Mouse (Mus musculus) ovary, postnatal 14 days (tissue): ENCODE results near the gene Hist1h2bg.
"Not testable (repeated sequence)": the region's sequence is repeated elsewhere in the genome, so short reads cannot be mapped to it uniquely, and the experiment has no call there.

Source experiments
- DNase-seq: peaks from one replicate; pipeline ENCODE4 v3.0.0; 2022; ENCODE audit warnings: low spot score

Gene Hist1h2bg

DNA sequence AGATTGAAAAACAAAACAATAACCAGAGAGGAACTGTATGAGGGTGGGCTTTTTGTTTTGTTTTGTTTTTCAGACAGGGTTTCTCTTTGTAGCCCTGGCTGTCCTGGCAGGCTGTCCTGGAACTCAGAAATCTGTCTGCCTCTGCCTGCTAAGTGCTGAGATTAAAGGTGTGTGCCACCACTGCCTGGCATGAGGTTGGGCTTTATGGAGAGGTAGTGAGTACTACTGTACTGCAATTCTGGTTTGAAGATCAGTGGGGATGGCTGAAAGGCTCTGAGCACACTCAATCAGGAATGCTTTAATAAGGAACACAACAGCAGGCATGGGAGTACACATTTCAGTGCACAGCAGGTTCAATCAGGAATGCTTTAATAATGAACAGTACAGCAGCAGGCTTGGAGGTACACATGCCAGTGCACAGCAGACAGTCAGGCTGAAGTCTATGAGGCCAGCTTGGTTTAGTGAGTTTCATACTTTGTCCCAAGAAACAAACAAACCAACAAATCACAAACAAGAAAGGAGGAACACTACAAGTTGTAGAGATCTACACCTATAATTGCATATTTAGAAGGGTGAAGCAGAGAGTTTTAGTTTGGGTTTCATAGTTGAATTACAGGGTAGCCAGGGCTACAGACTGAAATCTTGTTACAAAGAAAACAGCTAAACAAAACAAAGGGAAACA lies 12.3 kb downstream of the Hist1h2bg start:
- DNase-seq = no peak

DNA sequence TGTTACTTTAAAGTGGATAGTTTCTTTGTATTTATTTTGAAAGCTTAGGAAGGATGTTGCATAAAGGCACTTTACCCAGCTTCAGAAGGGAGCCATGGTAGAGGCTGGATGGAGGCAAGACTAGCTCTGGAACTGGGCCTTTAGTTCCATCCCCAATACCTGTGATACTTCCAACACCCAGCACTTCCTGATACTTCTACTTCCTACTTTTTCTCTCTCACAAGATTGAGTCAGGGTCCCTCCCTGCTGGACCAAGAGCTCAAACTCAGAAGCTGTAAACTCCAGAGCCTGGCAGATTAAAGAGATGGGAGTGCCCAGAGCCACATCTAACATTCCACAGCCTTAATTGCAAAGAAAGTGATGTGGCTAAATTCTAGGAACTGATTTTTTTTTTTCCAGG lies 13.1 kb downstream of the Hist1h2bg start:
- no peak for DNase-seq

DNA sequence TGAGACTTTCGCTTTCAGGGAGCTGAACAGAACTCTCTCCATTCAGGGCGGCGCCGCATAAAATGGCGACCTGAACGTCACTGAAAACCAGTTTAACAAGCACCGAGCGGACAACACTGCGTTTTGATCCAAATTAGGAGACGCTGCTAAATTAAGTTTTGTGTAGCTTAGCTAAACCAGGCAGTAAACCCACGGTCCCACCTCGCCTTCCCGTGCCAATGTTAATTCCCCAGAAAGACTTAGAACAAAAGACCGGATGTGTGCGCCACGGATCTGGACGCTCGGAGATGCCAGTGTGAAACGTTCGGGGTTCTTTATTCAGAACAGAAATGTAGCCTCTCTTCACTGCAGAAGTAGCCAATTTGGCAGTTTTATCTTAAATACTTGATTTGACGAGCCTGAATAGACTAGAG lies 13.8 kb downstream of the Hist1h2bg start:
- DNase-seq = peak; percentile 58

DNA sequence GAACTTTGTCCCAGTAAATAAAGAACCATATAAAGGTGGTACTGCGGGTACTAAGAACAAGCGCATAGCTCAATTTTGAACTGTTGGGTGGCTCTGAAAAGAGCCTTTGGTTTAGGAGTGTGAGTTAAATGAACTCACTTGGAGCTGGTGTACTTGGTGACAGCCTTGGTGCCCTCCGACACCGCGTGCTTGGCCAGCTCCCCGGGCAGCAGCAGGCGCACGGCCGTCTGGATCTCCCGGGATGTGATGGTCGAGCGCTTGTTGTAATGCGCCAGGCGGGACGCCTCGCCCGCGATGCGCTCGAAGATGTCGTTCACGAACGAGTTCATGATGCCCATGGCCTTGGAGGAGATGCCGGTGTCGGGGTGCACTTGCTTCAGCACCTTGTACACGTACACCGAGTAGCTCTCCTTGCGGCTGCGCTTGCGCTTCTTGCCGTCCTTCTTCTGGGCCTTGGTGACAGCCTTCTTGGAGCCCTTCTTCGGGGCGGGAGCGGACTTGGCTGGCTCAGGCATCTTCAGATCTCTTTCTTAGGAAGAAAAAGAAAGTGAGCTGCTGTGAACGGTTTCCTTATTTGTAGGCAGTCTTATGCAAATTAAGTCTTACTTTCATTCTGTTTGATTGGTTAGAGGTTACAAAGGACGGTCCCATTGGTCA lies 14.4 kb downstream of the Hist1h2bg start:
- DNase-seq = peak; percentile 51

DNA sequence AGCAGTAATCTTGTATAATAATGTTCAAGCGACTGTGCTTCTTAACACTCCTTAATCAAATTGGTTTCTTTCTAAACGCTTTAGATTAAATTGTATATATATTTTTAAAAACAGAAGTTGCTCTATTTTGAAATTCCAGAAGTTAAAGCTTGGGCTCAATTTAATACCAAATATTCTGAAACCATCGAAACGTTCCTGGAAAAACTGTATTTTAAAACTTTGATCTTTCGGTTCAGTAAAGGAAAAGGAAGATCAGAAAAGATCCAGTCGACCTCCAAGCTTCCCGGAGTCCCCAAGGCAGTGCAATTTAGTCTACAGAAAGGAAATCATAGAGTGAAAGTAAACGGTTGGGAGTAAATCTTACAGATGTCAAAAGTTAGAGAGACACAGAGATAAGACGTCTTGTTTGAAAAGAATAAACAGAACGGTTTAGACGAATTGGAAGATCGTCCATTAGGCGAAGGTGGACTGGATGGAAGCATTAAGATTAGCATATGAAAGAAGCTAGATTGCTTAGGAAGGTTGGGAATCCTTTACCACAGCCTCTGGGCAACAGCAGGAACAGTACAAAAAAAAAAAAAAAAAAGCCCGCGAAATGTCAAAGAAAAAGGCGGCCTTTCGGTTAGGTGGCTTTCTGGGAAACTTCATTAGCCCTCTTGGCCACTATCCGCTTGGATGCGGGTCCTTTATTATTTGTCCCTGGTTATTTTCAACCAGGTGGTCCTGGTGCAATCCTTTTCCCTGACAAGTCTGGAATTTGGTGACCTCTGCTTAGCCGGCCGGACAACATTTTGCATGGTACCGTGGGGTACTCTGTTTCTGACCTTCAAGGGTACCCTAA lies 15.1 kb downstream of the Hist1h2bg start:
- DNase-seq = no peak

DNA sequence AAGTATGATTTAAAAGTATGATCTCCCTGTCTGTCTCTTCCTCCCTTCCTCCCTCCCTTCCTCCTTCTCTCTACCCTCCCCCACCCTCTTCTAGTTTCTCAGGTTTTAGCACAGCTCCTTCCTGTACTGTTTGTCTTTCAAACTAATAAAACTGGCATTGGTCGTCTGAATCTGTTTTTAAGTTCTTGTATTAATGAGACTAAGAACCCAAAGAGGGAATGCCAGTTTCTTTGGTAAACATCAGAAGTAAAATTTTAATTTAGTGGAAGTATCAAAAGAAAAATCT lies 15.7 kb downstream of the Hist1h2bg start:
- no peak for DNase-seq

DNA sequence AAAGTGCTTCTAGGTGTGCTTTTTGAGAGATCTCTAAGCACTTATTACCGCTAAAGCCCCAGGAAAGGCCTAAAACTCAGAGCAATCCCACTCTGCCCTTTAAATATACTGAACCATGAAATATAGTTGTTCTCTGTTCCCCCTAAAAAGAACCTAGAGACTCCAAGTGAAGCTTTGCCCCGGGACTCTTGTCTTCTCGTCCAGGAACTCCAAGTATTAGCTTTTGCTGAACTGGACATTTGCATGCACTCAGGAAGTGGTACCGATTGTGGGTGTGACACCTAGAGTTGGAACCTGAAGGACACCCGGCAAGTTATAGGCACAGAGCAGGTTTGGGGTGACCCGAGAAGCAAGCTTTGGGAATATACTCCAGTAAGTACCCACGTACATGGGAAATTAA lies 20.0 kb downstream of the Hist1h2bg start:
- no peak for DNase-seq

DNA sequence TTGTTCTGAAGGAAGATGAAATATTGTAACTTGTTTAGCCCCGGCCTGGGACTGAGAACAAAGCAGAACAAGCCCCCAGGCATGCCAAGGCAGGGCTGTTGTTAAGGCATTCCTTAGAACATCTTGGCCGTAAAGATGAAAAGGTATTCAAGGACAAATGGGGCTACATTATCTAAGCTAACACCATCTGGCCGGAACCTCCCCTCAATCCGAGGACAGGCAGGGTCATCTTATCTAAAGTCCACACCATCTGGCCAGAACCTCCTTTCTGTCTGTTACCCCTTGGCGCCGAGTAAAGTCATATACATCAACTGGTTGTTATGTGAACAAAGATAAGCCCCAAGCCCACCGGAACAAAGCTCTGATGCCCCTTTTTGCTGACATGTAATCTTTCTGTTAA lies 20.7 kb downstream of the Hist1h2bg start:
- not testable (repeated sequence) for DNase-seq

DNA sequence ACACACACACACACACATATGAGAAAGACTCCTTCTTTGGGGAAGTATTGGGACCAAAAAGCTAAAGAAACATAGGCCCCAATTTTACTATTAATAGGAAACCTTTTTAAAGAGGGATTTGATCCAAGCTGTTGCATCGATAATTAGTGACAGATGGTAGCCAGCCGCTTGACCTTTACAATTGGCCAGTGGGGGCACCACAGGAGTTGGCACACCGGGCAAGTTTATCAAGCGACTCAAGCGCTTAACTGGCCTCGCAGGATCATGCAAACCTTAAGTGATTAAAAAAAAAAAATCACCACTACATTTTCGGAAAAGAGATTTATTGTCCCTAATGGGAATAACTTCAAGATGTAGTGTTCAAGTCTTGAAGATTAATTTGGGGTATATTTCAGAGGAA lies 21.4 kb downstream of the Hist1h2bg start:
- DNase-seq = no peak

DNA sequence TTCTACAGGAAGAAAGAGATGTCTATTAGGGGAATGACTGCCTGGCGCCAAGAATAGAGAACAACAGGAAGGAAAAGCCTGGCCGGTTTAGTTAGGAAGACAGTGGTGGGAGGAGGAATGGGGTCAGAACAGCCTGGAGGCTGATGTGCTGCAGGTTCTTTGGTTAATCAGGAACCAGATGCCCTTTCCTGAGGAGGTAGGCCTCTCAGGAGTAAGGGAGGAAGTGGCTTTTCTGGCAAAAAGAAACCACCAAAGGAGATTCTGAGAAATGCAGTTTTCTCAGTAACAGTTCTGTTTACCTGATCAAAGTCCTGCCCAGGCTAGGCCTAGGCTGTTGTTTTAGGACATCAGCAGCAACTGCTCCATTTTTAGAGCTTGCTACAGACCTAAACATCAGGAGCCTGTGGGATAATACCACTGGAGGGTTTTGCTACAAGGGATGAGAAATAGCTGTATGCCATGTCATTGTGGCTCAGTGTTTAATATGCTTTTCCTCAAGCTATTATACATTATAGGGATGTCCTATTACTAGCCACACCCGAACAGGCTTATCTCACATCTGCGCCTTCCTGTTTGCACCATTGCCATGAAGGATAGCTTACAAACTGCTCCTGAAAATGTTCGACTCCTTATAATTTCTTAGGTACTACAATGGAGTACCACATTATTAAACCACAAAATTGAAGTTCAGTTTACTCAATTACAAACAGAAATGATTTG lies 22.0 kb downstream of the Hist1h2bg start:
- no peak for DNase-seq

DNA sequence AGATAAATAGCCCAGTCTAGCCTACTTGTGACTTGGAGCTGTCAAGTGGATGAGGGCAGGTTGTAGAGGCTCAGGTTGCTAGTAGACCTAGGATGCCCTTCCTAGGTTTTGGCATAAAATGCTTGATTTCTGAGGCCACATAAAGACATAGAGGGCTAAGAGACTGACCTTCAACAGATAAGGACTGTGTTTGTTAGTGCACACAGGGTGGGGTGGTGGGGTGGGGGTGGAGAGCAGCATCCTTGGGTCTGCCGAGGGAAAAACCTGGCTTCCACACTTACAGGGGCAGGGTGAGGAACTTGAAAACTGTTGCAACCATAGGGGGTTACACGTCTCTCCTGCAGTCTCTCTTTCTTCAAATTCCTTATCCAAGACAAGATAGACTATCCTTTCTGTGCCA lies 24.0 kb downstream of the Hist1h2bg start:
- no peak for DNase-seq

DNA sequence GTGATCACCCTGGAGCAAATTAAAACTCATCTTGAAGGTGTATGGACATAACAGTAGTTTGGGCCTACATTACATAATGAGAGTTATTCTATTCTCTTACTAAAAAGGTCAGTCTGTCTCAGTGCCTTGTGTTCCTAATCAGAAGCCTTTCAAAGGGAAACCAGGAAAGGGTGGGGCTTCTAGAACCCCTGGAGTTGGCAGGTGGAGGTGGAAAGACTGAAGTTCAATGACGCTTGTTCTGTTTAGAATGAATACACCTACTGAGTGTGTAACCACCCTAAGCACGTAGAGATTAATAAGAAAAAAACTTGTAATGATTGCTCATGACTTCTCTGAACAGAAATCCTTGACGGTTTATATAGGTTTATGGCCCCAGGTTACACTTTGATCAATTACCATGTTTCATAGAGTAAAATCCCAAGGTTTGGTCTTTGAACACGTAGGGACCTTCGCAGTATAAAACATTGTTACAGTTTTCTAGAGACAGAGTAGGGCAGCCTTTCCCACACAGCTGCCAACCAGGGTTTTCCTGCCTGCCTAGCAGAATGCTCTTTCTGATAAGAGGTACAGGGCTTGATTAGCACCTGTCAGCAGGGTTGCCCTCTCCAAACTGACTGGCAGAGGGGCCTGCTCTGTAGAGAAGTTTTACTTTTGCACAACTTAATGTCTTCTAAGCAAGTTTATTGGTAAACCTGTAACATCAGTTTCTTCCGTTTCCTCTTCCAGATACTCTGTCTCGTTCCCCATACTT lies 24.6 kb downstream of the Hist1h2bg start:
- no peak for DNase-seq

DNA sequence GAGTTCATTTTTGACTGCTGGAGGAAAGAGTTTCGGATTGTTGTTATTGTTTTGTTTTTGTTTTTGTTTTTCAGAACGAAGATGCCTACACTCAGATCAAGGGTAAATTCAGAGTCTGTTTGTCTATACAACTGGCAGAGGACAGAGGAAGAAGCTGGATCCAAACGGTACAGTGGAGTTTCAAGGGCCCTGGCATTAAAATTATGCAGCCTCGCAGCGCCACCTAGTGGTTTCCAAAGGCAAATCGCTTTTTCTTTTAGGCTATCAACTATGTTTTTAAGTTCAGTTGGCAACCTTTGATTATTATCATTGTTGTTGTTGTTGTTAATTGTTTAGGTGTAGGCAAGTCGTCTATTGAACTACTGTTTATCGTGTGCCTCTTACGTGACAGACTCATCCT lies 26.8 kb downstream of the Hist1h2bg start:
- peak; percentile 79 for DNase-seq

DNA sequence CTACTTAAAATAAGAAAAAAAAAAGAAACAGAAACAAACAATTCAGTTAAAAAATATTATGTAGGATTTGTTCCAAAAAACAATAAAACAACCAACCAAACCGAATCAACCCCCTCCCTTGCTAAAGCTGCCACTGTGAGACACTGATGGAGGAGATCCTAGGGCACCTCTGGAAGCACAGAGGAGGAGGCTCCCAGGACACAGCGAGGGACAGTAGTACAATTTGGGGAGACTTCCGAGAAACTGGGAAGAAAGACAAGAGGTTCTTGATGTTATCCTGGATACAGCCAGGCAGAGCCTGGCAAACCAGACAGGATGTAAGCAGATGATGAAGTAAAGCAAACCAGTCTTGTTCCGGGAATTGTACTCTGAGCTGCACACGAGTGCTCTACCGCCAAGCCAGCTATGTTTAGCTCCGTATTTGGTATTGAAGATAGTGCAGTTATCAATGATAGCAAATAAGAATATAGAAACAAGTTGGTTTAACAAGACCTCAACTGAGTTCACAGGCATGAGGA lies 32.0 kb downstream of the Hist1h2bg start:
- DNase-seq = no peak

DNA sequence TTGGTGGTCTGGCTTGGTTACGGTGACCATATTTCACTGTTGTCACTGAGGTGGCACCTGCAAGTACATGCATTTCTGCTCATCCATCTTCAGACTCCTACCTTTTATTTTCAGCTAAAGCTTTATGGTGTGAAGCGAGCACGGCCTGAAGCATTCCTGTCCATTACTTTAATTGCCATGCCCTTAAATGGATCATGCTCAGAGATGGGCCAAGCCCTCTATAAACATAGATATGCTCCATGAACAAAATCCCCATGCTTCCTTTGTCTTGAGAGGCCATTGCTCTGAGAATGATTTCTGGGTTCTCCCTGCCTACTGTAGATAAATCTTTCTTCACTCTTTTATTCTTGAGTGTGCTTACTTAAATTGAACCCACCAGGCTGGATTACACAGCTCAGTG lies 33.3 kb downstream of the Hist1h2bg start:
- DNase-seq = no peak

DNA sequence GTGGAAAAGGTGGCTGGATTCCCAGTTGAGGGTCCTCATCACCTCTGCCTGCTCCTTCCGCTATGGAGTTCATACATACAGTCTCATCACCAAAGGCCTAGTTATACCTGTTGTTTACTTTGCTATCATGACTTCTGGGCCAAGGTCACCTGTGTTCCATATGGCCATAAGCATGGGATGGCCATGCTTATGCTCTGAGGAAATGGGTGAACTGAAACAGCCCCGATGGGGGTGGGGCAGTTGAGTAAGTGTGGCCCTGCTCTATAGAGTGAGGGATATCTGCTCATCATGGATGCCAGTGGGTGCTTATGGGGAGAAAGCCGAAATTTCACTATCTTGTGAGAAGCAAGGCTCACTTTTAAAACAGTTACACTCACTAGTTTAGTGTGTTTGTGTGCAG lies 33.9 kb downstream of the Hist1h2bg start:
- DNase-seq = no peak

DNA sequence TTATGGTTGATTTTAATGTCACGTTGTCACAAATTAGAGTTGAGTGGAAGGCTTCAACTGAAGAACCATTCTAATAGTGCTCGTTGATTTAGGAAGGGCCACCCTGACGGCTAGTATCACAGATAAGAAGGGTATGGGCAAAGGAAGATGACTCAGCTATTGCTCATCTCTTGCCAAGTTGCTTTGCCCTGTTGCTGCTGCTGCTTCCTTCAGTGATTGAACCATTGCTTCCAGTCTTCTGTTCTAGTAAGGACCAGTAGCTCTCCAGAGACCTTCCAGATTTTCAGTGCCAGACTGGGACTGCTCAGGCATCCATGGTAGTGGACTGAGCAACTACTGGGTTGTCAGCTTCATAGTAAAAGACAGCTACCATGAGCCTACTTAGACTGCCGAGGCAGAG lies 38.0 kb downstream of the Hist1h2bg start:
- no peak for DNase-seq

DNA sequence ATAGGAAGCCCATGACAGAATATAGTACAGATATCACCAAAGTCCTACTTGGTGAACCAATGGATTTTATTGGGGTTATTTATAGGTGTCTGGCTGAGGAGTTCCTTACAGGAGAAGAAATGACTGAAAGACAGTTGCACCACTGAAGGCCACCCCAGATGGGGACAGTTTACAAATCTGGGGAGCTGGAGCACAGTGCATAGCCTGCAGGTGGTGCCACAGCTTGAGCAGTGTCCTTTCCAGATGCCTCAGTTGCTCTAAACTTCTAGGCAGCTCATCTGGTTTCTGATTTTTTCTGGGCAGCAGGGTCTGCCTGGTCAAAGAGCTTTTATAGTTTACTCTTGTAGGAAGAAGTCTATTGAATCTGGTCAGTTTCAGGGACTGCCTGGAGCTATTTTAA lies 38.6 kb downstream of the Hist1h2bg start:
- no peak for DNase-seq

DNA sequence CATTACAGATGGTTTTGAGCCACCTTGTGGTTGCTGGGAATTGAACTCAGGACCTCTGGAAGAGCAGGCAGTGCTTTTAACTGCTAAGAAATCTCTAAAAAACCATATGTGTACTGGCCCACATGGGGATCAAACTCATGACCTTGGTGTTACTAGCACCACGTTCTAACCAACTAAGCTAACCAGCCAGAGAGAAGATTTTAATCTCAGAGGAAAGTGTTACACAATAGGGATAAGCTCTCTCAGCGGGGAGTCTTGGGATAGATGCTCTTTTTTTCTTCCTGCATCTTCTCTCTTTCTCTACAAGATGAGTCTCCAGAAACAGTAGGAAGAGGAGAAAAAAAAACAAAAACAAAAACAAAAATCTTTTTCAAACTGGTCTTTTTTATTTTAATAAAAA lies 39.2 kb downstream of the Hist1h2bg start:
- no peak for DNase-seq

DNA sequence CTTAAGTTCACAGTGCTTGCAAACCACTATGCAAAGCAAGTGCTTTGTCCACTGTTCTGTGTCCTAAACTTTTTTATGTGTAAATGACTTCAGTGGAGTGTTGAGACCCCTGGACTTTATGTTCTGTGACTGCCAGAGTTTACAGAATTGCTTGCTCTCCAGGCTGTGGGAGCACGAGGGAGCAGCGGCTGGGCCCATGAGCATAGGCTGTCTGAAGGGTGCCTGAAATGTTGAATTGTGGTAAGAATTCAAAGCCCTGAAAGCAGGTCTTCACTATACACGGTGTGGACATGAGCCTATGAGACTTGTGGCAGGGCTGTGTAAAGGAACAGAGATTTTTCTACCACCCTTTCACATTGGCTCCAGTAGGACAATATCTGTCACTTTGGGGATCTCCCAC lies 40.4 kb downstream of the Hist1h2bg start:
- DNase-seq = no peak

DNA sequence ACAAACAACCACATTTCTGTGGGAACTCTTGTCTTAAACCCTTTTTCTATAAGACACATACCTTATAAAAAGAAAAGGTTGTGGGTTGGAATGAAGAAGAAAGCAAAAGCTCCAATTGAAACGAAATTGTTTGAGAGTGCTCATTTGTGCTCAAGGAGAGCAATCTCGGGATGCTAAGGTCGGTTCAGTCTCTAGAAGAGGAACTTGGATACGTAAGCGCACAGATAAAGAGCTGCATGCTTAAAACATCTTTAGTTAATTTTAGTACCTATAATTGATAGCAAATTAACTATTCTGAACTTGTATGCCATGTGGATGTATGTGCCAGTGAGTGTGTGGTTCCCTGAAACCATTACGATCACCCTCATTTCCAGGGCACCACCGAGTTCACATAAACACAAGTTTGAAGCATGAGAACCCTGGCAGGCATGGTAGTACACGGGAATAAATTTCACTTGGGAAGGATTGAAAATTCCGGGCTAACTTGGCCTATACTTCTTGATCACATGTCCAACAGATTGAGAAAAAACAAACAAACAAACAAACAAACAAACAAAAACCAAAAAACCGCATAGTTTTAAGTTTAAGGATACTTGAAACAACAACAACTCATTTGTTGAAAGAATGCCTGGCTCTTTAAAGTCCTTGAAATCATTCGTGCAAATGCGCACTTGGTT lies 49.0 kb downstream of the Hist1h2bg start:
- DNase-seq = no peak
